Mouse (Mus musculus): Measurements from ENCODE around the gene Sdk1.

The Sdk1 gene

GRCm38 (mm10) chr5:141889766-141890165 is 648.5 kb downstream of the Sdk1 start:
- no peak for DNase-seq (ENCODE audit: low spot score in 2 of 2)

- no peak for DNase-seq (ENCODE audit: low spot score in 2 of 2)
Observed at GRCm38 (mm10) chr5:141896402-141896801, 655.1 kb downstream of the Sdk1 start.

- no peak for DNase-seq (ENCODE audit: low spot score in 2 of 2)
Observed at GRCm38 (mm10) chr5:141897481-141897880, 656.2 kb downstream of the Sdk1 start.

DNA sequence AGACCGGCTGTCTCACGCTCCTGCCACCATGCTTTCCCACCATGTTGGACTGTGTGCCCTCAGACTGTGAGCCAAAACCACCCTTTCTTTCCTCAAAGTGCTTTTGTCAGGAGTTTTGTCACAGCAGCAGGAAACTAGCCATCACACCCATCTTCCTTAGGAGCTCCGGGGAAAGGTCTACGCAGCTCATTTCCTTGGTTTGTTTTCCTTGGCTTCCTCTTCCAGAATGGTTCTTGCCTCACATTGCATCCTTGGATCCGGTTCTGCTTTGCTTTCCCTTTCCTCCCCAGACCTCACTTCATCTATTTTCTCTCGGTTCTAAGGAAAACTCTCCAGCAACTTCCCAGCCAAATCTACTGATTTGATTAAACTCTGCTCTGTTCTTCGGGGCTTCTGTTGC is 658.5 kb downstream of the Sdk1 start:
- no peak for DNase-seq (ENCODE audit: low spot score in 2 of 2)

- DNase-seq (ENCODE audit: low spot score in 2 of 2): peak in 1 of 2 experiments; percentile 6
Observed at GRCm38 (mm10) chr5:141902544-141903250, 661.4 kb downstream of the Sdk1 start.

DNA sequence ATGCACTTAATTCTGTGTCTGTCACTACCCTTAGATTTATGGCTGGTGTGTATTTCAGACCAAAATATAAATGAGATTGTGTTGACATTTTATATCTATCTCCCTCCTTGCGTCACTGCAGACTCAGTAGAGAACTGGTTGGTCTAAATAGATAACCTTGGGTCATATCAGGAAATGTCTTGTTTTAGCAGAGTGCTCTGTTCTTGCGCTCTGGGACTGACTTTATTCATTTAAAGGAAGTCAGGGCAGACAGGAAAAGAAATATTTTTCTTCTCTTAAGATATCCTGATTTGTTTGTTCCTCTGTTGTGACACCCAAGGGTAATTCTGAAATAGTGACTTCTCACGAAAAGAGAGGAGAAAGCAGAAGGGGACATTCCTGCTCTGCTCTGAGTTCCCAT is 669.2 kb downstream of the Sdk1 start:
- DNase-seq (ENCODE audit: low spot score in 2 of 2): no peak

- DNase-seq (ENCODE audit: low spot score in 2 of 2): no peak
Observed at GRCm38 (mm10) chr5:141910886-141911285, 669.6 kb downstream of the Sdk1 start.

DNA sequence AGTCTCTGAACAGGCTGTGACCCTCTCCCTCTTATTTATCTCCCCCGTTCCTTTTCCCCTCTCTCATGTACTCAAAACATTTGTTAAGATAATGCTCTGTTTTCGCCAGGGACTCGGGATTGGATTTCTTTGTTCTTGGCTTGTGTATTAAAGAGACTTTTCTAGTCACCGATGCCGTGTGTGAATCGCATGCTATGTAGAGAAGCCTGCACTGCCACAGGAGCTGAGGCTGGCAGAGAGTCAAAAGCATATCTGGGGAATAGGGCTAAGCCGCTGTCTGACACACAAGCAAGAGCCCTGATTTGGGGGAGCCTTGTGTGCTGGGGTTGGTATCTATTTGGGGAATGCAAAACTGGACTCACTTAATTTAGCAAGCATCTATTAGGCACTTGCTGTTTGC is 671.6 kb downstream of the Sdk1 start:
- no peak for DNase-seq (ENCODE audit: low spot score in 2 of 2)

- DNase-seq (ENCODE audit: low spot score in 2 of 2): no peak
Observed at GRCm38 (mm10) chr5:141916954-141917353, 675.7 kb downstream of the Sdk1 start.

DNA sequence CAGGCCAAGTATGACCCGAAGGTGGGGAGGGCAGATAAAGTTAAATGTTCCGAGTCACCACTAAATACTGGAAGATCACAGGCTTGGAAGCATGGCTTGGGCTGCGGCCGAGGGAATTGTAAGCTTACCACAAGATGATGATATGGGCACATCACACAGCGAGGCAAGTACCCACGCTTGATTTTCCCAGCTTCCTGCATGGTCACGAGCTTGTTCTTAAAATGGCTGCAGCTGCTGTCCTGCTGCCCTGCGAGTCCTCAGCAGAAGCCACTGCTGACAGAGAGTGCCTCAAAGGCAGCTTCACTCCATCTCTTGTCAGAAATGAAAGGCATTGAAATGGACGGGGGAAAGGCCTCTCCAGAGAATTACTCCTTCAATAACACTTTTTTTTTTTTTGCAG is 697.7 kb downstream of the Sdk1 start:
- DNase-seq (ENCODE audit: low spot score in 2 of 2): no peak

- DNase-seq (ENCODE audit: low spot score in 2 of 2): no peak
Observed at GRCm38 (mm10) chr5:141940636-141941035, 699.3 kb downstream of the Sdk1 start.

DNA sequence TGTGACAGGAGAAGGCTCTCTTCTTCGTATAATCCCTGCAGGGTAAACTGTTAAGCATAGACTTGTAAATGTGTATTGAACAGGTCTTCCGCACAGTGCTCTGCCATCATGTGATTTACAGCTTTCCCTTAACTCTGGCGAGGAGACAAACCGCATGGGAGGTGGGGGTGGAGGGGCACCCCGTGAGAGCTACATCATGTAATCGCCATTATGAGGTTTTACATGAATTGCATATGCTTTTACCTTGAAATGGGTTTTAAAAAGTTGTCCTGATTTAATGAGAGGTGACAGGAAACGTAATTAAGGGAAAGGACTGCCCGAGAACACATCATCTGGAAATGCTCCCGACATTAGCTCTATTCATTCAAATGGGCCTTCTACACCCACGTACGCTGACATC is 709.5 kb downstream of the Sdk1 start:
- DNase-seq (ENCODE audit: low spot score in 2 of 2): no peak

DNA sequence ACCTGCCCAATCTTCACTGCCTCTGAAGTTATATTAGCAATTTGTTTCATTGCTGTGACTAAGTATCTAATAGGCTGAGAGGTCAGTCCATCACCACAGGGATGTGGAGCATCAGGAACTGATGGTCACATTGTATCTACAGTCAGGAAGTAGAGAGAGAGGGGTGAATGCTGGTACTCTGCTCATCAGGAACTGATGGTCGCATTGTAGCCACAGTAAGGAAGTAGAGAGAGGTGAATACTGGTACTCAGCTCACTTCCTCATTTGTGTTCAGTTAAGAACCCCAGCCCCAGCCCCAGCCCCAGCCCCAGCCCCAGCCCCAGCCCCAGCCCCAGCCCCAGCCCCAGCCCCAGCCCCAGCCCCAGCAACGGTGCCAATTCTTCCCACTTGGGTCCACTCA is 711.0 kb downstream of the Sdk1 start:
- DNase-seq (ENCODE audit: low spot score in 2 of 2): no peak

DNA sequence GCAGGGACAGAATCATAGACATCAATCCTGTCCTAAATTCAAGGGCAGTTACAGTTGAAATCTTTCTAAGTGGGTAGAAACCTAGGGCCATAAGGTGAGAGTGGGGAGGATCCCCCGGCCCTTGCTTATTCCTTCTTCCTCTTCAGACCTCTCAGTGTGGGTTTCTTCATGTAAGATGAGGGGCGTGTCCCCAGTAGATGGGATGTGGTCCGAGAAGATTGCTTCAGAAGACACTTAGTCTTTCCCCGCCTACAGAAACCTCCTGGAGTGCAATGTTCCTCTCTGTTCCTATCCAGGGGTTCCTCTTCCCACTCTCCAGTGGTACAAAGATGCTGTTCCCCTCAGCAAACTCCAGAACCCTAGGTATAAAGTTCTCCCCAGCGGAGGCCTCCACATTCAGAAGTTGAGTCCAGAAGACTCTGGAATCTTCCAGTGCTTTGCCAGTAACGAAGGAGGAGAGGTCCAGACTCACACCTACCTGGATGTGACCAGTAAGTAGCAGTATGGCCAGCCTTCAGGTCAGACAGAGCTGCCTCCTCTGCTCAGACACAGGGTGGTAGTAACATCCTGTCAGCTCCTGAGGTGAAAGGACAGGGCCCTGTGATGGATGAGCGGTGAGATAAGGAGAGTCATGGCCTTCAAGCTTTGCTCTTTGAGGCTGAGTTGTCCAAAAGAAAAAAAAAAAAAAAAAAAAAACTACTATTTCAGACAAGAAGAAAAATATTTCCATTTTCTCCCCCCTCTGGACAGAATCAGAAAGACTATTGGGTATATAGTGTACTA is 711.6 kb downstream of the Sdk1 start:
- DNase-seq (ENCODE audit: low spot score in 2 of 2): no peak

- DNase-seq (ENCODE audit: low spot score in 2 of 2): no peak
Observed at GRCm38 (mm10) chr5:141971071-141971470, 729.8 kb downstream of the Sdk1 start.

DNA sequence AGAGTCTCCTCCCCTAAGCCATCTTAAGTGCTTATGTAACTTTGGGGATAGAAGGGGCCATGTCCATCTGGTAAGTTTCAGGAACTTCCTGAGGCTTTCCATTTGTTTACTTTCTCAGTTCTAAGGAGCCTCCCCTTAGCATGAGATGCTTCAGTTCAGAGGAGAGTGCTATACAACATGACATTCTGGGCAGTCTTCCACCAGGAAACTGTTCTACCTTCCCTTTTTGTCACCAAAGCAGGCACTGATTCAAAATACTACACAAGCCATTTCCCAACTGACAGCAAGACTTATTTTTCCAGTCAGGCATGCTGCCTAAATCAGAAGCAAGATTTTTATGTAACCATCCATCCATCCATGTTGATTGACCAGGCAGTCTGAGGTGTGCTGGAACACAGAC is 738.2 kb downstream of the Sdk1 start:
- no peak for DNase-seq (ENCODE audit: low spot score in 2 of 2)

DNA sequence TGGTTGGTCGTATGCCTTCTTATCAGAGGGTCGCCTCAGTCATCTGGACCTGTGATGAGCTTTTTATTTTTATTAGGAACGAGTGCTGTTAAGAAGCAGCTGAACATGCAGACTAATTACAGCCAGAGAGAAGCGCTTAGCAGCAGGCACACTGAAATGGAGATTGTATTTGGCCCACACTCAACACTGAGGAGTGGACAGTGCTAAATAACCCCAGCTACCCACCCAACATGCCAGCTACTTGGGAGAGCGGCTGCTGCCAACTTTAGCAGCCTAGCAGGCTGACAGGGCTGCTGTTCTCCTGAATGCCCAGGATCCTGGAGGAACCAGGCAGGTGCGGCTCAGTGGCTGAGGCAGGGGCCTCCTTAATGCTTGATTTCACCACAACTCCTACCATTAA is 739.5 kb downstream of the Sdk1 start:
- no peak for DNase-seq (ENCODE audit: low spot score in 2 of 2)

DNA sequence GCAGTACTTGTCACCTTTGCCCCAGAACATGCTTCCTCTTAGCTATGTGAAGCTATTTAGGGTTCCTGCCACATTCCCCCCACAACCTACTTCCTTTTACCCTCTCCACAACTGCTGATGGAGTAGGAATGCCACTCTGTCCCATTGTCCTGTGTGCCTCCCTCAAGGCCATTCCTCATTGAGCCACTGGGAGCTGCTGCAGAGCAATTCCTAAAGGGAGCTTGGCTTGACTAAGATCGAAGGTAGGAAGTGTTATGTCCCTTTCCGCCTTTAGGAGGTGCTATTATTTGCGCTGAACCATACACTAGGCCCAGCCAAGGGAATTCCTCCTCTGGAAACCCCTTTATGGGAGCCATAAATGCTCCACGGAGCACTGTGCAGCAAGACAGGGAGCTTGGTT is 743.0 kb downstream of the Sdk1 start:
- no peak for DNase-seq (ENCODE audit: low spot score in 2 of 2)

DNA sequence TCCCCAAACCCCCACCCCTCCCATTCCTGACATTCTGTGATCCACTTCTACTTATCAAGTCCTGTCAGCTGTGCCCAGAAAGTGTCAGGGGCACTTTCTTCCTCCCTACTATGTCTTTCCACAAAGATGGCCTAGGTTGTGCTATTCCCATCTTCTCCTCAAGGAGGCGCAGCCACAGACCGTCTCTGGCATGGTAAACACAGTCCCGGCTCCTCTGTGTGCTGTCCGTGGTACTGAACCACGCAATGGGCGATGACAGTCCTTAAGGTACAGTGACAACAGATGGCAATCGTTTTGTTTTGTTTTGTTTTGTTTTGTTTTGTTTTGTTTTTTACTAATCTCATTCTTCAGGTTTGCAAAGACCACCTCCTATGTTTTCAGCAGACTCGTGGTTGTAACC is 743.7 kb downstream of the Sdk1 start:
- DNase-seq (ENCODE audit: low spot score in 2 of 2): peak; percentile 40 to 53

GRCm38 (mm10) chr5:141985551-141985950 is 744.3 kb downstream of the Sdk1 start:
- no peak for DNase-seq (ENCODE audit: low spot score in 2 of 2)

- no peak for DNase-seq (ENCODE audit: low spot score in 2 of 2)
Observed at GRCm38 (mm10) chr5:141987287-141987799, 746.1 kb downstream of the Sdk1 start.

GRCm38 (mm10) chr5:141988685-141989084 is 747.4 kb downstream of the Sdk1 start:
- no peak for DNase-seq (ENCODE audit: low spot score in 2 of 2)

DNA sequence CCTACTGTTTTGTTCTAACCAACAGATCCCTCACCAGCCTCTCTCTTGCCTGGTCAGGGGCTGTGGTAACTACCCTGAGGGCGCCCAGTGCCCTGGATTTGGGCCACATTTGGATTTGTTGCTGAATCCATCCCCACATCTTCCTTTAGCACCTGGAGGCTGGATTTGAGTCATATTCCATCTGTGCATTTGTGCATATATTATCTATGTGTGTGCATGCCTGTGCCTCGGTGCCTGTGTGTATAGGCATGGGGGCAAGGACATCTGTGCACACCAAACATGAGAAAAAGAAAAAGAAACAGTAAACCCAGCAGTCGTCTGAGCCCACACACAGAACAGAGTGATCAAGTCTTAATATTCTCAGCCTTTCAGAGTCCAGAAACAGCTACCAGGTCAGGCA is 752.9 kb downstream of the Sdk1 start:
- no peak for DNase-seq (ENCODE audit: low spot score in 2 of 2)

All from spleen, postnatal 36 days (tissue).